Mouse (Mus musculus): ENCODE results near the gene Atp13a3. TPM values are rescaled to one million over a fixed set of nuclear protein-coding genes. Genes with fewer than 3 reads are reported as not detected.

Atp13a3 gene
- polyA plus RNA-seq, 1 experiment from 2014 or later, result 17.4 TPM

DNA sequence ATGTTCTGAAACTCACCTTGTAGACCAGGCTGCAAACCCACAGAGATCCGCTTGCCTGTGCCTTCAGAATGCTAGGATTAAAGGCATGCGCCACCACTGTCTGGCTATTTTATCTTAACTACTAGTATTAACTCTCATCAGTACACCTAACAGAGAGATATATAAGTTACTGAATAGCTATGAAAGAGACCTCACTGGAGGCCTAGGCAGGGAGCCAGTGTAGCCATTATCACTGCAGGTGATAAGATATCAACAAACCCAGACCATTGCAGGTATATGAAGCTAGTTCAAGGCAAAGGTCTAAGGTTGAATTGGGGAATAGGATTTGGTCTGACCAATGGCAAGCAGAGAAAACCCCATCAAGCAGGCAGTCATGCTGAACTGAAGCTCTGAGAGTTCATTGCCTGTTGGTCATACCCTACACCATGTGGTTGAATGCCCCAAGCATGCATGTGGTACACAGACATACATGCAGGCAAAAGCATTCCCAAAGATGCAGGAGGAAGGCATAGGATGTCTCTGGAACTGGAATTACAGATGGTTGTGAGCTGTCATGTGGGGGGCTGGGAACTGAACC is 24.8 kb upstream of the Atp13a3 start:
- H3K4me1 ChIP-seq (ENCODE audit: insufficient read depth), result no peaks in the 10 kb centered on the region
- no peaks in the 10 kb centered on the region for H3K36me3 ChIP-seq (ENCODE audit: insufficient read depth)
- 80% methylated on average over 2 of the region's 2 CpGs for WGBS
- no peak overlapping the region for H3K4me3 ChIP-seq (ENCODE audit: low read depth, low read length)
- H3K27ac ChIP-seq (ENCODE audit: low read depth), result no peak overlapping the region
- DNase-seq, result no peak
- no peak overlapping the region for H3K9ac ChIP-seq
- no peak for TF ChIP-seq CTCF (IDR thresholded peaks at IDR 0.05; ENCODE audit: low read depth)
- no peaks in the 10 kb centered on the region for H3K9me3 ChIP-seq (ENCODE audit: low read depth, low read length)
- H3K4me2 ChIP-seq, result no peak overlapping the region
- no peak for ATAC-seq (ENCODE audit: insufficient read depth)
- H3K27me3 ChIP-seq (ENCODE audit: insufficient read depth, low read length), result no peaks in the 10 kb centered on the region

DNA sequence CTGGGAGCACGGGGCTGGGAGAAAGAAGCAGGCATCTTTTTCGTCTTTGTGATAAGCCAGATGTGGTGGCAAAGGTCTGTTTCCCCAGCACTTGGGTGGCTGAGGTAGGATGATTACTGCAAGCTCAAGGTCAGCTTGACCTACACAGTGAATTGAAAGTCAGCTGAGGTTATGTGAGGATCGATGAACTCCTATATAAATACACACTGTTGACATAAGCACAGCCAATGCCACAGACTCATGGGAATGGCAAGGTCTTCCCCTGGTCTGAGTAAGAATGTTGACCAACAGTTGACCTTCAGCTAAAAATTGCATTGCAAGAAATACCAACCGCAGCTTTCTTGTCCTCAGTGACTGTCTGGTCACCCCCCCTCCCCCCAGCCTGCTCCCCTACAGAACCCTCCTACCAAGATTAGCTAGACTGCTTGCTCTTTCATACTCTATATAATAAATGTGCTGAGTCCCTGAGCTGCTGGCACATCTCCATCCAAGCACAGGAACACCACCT is 23.0 kb upstream of the Atp13a3 start:
- WGBS, result 60% methylated on average over 4 of the region's 4 CpGs
- H3K27ac ChIP-seq (ENCODE audit: low read depth), result no peak overlapping the region
- no peak overlapping the region for H3K4me3 ChIP-seq (ENCODE audit: low read depth, low read length)
- no peak overlapping the region for H3K4me2 ChIP-seq
- no peaks in the 10 kb centered on the region for H3K4me1 ChIP-seq (ENCODE audit: insufficient read depth)
- no peaks in the 10 kb centered on the region for H3K36me3 ChIP-seq (ENCODE audit: insufficient read depth)
- no peak for TF ChIP-seq CTCF (IDR thresholded peaks at IDR 0.05; ENCODE audit: low read depth)
- H3K9ac ChIP-seq, result no peak overlapping the region
- no peak for DNase-seq
- H3K9me3 ChIP-seq (ENCODE audit: low read depth, low read length), result no peaks in the 10 kb centered on the region
- no peak for ATAC-seq (ENCODE audit: insufficient read depth)
- no peaks in the 10 kb centered on the region for H3K27me3 ChIP-seq (ENCODE audit: insufficient read depth, low read length)

DNA sequence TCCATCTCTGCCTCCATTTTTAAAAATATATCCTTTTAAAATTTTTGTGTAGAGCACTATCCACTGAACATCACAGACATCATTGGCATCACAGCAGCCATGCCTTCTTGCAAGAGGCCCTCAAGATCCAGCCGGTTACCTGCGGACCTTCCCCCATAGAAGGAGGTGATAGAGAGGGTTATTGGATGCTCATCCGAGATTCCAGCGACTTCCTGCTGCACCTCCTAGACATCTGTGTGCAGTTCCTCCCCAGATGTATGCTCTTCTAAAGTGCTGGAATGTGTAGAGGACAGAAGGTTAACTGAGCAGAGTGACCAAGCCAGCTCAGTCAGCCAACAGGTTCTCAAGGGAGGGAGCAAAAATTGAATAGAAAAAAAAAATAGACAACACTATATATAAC is 21.7 kb upstream of the Atp13a3 start:
- H3K4me3 ChIP-seq (ENCODE audit: low read depth, low read length), result no peak overlapping the region
- no peak overlapping the region for H3K4me2 ChIP-seq
- WGBS, result 56% methylated on average over 4 of the region's 4 CpGs
- TF ChIP-seq CTCF (IDR thresholded peaks at IDR 0.05; ENCODE audit: low read depth), result no peak
- H3K9me3 ChIP-seq (ENCODE audit: low read depth, low read length), result no peaks in the 10 kb centered on the region
- no peaks in the 10 kb centered on the region for H3K36me3 ChIP-seq (ENCODE audit: insufficient read depth)
- H3K9ac ChIP-seq, result no peak overlapping the region
- no peaks in the 10 kb centered on the region for H3K27me3 ChIP-seq (ENCODE audit: insufficient read depth, low read length)
- ATAC-seq (ENCODE audit: insufficient read depth), result no peak
- H3K27ac ChIP-seq (ENCODE audit: low read depth), result no peak overlapping the region
- DNase-seq, result no peak
- H3K4me1 ChIP-seq (ENCODE audit: insufficient read depth), result no peaks in the 10 kb centered on the region

- Histone ChIP-seq H3K9ac (no peak overlapping the region), H3K4me1 (ENCODE audit: insufficient read depth) (no peaks in the 10 kb centered on the region), H3K27ac (ENCODE audit: low read depth) (no peak overlapping the region), H3K4me3 (ENCODE audit: low read depth, low read length) (no peak overlapping the region), H3K36me3 (ENCODE audit: insufficient read depth) (no peaks in the 10 kb centered on the region), H3K27me3 (ENCODE audit: insufficient read depth, low read length) (no peaks in the 10 kb centered on the region), H3K4me2 (no peak overlapping the region), H3K9me3 (ENCODE audit: low read depth, low read length) (no peaks in the 10 kb centered on the region)
- ATAC-seq (ENCODE audit: insufficient read depth) (no peak), DNase-seq (no peak)
- TF ChIP-seq CTCF (IDR thresholded peaks at IDR 0.05; ENCODE audit: low read depth), result no peak
- WGBS, result 66% methylated on average over 5 of the region's 5 CpGs
Observed at GRCm38 (mm10) chr16:30427003-30427402, 21.2 kb upstream of the Atp13a3 start.

DNA sequence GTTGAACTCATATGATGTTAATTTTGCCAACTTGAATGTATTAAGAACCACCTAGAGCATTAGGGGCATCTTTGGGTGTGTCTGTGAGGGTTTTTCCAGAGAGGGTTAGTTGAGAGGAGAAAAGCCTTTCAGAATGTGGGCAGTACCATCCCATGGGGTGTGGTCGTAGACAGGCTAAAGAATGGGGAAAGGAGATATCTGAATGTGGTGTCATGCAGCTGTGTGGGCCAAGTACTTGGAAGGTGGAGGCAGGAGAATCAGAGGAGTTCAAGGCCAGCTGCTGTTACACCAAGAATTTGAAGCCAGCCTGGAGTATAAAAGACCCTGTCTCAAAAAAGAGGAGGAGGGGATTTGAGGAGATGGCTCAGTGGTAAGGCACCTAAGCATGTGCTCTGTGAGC is 20.2 kb upstream of the Atp13a3 start:
- Histone ChIP-seq H3K4me3 (ENCODE audit: low read depth, low read length) (no peak overlapping the region), H3K36me3 (ENCODE audit: insufficient read depth) (no peaks in the 10 kb centered on the region), H3K27ac (ENCODE audit: low read depth) (no peak overlapping the region), H3K4me2 (no peak overlapping the region), H3K27me3 (ENCODE audit: insufficient read depth, low read length) (no peaks in the 10 kb centered on the region), H3K4me1 (ENCODE audit: insufficient read depth) (no peaks in the 10 kb centered on the region), H3K9me3 (ENCODE audit: low read depth, low read length) (no peaks in the 10 kb centered on the region), H3K9ac (no peak overlapping the region)
- DNase-seq (no peak), ATAC-seq (ENCODE audit: insufficient read depth) (no peak)
- no peak for TF ChIP-seq CTCF (IDR thresholded peaks at IDR 0.05; ENCODE audit: low read depth)
- WGBS, result 74% methylated on average over 1 of the region's 1 CpGs

DNA sequence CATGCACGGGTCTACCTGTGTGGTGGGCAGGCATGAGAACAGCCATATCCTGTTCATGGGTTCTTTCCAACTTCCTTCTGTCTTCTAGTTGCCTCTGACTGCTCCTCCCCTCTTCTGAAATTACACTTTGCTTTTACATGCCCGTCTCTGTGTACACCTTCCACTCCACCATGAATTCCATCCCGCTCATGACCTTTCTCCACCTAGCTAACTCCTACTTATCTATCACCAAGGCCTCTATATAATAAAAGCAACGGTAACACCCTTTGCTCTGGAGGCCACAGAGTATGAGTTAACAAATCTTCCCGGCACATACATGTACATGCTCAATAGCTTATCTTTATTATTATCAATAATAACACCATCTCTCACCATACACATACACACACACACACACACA is 18.3 kb upstream of the Atp13a3 start:
- Histone ChIP-seq H3K4me3 (ENCODE audit: low read depth, low read length) (no peak overlapping the region), H3K4me2 (no peak overlapping the region), H3K9me3 (ENCODE audit: low read depth, low read length) (no peaks in the 10 kb centered on the region), H3K27ac (ENCODE audit: low read depth) (no peak overlapping the region), H3K27me3 (ENCODE audit: insufficient read depth, low read length) (no peaks in the 10 kb centered on the region), H3K36me3 (ENCODE audit: insufficient read depth) (no peaks in the 10 kb centered on the region), H3K4me1 (ENCODE audit: insufficient read depth) (no peaks in the 10 kb centered on the region), H3K9ac (no peak overlapping the region)
- WGBS, result 74% methylated on average over 5 of the region's 5 CpGs
- no peak for TF ChIP-seq CTCF (IDR thresholded peaks at IDR 0.05; ENCODE audit: low read depth)
- DNase-seq (no peak), ATAC-seq (ENCODE audit: insufficient read depth) (no peak)

DNA sequence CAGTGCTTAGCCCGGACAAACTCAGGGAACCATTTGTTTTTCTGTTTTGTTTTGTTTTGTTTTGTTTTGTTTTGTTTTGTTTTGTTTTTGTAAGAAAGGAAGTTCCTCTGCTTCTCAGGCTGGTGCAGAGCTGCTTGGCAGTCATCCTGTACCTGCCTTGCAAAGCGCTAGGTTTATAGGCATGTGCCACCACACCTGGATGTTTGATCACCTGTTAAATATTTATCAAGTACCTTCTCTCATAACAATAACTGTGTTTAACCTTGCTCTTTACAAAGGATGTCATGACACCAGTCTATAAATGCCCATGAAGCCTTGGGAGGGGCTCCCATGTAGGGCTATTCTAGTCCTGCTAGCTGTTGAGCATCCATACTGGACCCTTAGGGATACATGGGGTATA is 10.9 kb upstream of the Atp13a3 start:
- Histone ChIP-seq H3K27me3 (ENCODE audit: insufficient read depth, low read length) (no peaks in the 10 kb centered on the region), H3K27ac (ENCODE audit: low read depth) (no peak overlapping the region), H3K9ac (no peak overlapping the region), H3K4me1 (ENCODE audit: insufficient read depth) (no peaks in the 10 kb centered on the region), H3K4me3 (ENCODE audit: low read depth, low read length) (no peak overlapping the region), H3K36me3 (ENCODE audit: insufficient read depth) (no peaks in the 10 kb centered on the region), H3K4me2 (no peak overlapping the region), H3K9me3 (ENCODE audit: low read depth, low read length) (no peaks in the 10 kb centered on the region)
- 76% methylated on average over 2 of the region's 2 CpGs for WGBS
- no peak for TF ChIP-seq CTCF (IDR thresholded peaks at IDR 0.05; ENCODE audit: low read depth)
- ATAC-seq (ENCODE audit: insufficient read depth) (no peak), DNase-seq (no peak)

- Histone ChIP-seq H3K27me3 (ENCODE audit: insufficient read depth, low read length) (no peaks in the 10 kb centered on the region), H3K4me1 (ENCODE audit: insufficient read depth) (no peaks in the 10 kb centered on the region), H3K9ac (no peak overlapping the region), H3K9me3 (ENCODE audit: low read depth, low read length) (no peaks in the 10 kb centered on the region), H3K4me3 (ENCODE audit: low read depth, low read length) (no peak overlapping the region), H3K4me2 (no peak overlapping the region), H3K27ac (ENCODE audit: low read depth) (no peak overlapping the region), H3K36me3 (ENCODE audit: insufficient read depth) (no peaks in the 10 kb centered on the region)
- TF ChIP-seq CTCF (IDR thresholded peaks at IDR 0.05; ENCODE audit: low read depth), result no peak
- DNase-seq, result peak; percentile 39
- WGBS, result 61% methylated on average over 5 of the region's 5 CpGs
- no peak for ATAC-seq (ENCODE audit: insufficient read depth)
Observed at GRCm38 (mm10) chr16:30416284-30416683, 10.5 kb upstream of the Atp13a3 start.
